Mouse (Mus musculus) liver, postnatal 0 days (tissue): ENCODE measurements at regions not wholly inside any gene's neighbourhood (a gene's known extent, or its start where the extent isn't known, plus 50 kb on each side); places are given as distances from the start of the nearest gene placed in this dataset.

Source experiments
- CTCF ChIP-seq: sonication (generic); IDR thresholded peaks from 2 replicates; pipeline ENCODE4 v1.5.1; 2016; ENCODE audit warnings: antibody characterized with exemption, low read depth
- EP300 ChIP-seq: IDR thresholded peaks from 2 replicates; pipeline ENCODE4 v1.6.1; 2016; ENCODE audit warnings: antibody characterized with exemption, low read depth, mild to moderate bottlenecking

DNA sequence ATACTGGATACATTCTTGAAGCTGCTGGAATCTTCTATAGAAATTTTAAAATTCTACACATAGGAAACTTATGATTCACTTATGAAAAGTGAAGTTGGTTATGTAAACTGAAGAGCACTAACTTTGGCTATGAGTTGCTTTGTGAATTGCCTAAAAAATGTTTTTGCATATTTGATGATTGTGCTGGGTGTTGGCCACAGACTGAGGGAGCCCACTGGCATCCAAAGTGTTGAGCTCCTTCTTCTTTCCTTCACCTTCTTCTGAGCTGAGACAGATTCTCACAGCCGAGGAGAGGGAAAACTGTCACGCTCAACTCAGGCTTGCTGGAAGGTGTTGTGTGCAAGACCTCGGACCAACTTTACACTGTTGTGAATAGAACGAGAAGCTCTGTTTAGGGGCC, 243.7 kb downstream of the Gm10260 start:
- TF ChIP-seq CTCF (no peak), EP300 (no peak)
